13 mouse cellular contexts compared by ENCODE assay signal in the genomic region with DNA sequence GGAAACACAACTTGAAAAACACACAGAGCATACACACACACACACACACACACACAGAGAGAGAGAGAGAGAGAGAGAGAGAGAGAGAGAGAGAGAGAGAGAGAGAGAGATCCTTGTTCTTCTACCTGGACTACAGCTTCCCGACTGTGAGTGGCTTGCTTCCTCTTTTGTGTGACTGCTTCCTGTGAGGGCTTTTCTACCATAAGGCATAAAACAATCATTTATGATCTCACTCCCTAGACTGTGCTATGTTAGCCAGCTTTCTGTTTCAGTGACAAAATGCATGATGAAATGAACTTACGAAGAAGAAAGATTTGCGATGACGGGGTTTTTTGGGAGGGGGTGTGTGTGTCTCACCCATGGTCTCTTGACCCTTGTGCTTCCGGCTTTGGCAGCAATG.
"Had no signal": no experiment of that assay in that cellular context is flagged by ENCODE, and none has a peak within 500 bp of the region (broad histone marks: within the 10 kb centered on the region; RNA-seq: fewer than 3 reads in every experiment).

No protein-coding gene starts in this region.

- H3K36me3 ChIP-seq: limb, embryonic 10.5 days; liver, embryonic 15.5 days; midbrain, embryonic 13.5 days; neural tube, embryonic 15.5 days had no signal

- H3K4me3 ChIP-seq: left cerebral cortex, adult 2 months; limb, embryonic 10.5 days; liver, embryonic 15.5 days; midbrain, embryonic 13.5 days; myocyte; neural tube, embryonic 15.5 days had no signal

- H3K27ac ChIP-seq: left cerebral cortex, adult 2 months; limb, embryonic 10.5 days; liver, embryonic 15.5 days; midbrain, embryonic 13.5 days; neural tube, embryonic 15.5 days had no signal

- H3K9ac ChIP-seq: liver, embryonic 15.5 days; midbrain, embryonic 13.5 days; neural tube, embryonic 15.5 days had no signal

- DNase-seq: kidney, adult 2 months; kidney, postnatal 25 days; layer of hippocampus, adult 9-11 months; lung, adult 2 months; lung, postnatal 4 days; retina, postnatal 1 day; thymus, postnatal 36 days had no signal

- H3K27me3 ChIP-seq: liver, embryonic 15.5 days had no signal

- H3K9me3 ChIP-seq: limb, embryonic 10.5 days; liver, embryonic 15.5 days; midbrain, embryonic 13.5 days; neural tube, embryonic 15.5 days had no signal
